Mouse (Mus musculus) intestine, postnatal 0 days (tissue): ENCODE results near the gene Alkbh5. TPM values are rescaled to one million over a fixed set of nuclear protein-coding genes. Genes with fewer than 3 reads are reported as not detected.

Experiments
- ATAC-seq: fragments of 200-750 bp; cut with Nextera tagmentation; 2 replicates; pipeline ENCODE4 v1.8.0; 2017; ENCODE audit warnings: mild to moderate bottlenecking, moderate TSS enrichment, moderate library complexity
- H3K27ac ChIP-seq: fragments of 300-500 bp; sonication (generic); 2 replicates; pipeline ENCODE4 v1.5.1; 2014; ENCODE audit warnings: mild to moderate bottlenecking, low read depth, low read length, moderate library complexity
- H3K27me3 ChIP-seq: fragments of 300-500 bp; sonication (generic); replicated peaks from 2 replicates; pipeline ENCODE4 v1.6.1; 2014; ENCODE audit warnings: low read length, mixed read lengths; ENCODE audit not compliant: control insufficient read depth, insufficient read depth
- H3K36me3 ChIP-seq: fragments of 300-500 bp; sonication (generic); 2 replicates; pipeline ENCODE4 v1.6.1; 2014; ENCODE audit warnings: mild to moderate bottlenecking, moderate library complexity; ENCODE audit not compliant: control insufficient read depth, insufficient read depth
- H3K4me1 ChIP-seq: fragments of 300-500 bp; sonication (generic); replicated peaks from 2 replicates; pipeline ENCODE4 v1.6.1; 2014; ENCODE audit warnings: antibody characterized with exemption, low read length, mixed read lengths; ENCODE audit not compliant: control insufficient read depth, insufficient read depth
- H3K4me2 ChIP-seq: fragments of 300-500 bp; sonication (generic); replicated peaks from 2 replicates; pipeline ENCODE4 v1.6.1; 2014; ENCODE audit warnings: low read depth, mild to moderate bottlenecking, moderate library complexity
- H3K4me3 ChIP-seq: fragments of 300-500 bp; sonication (generic); 2 replicates; pipeline ENCODE4 v1.5.1; 2014; ENCODE audit warnings: low read depth, low read length
- H3K9ac ChIP-seq: fragments of 300-500 bp; sonication (generic); 2 replicates; pipeline ENCODE4 v1.6.1; 2014; ENCODE audit warnings: mild to moderate bottlenecking, low read depth, low read length
- H3K9me3 ChIP-seq: fragments of 300-500 bp; sonication (generic); 2 replicates; pipeline ENCODE4 v1.6.1; 2016; ENCODE audit warnings: mixed run types; ENCODE audit not compliant: control insufficient read depth
- CTCF ChIP-seq: sonication (generic); IDR thresholded peaks from 2 replicates; pipeline ENCODE4 v1.5.1; 2016; ENCODE audit warnings: low read depth, mild to moderate bottlenecking, control low read depth, antibody characterized with exemption, moderate library complexity
- WGBS: fragments of 180-500 bp; shearing (Covaris S2); extraction: QIAGEN DNeasy Blood & Tissue Kit; methylation state at CpG from one replicate; pipeline ENCODE4 v1.1.7; 2014; 5-methylcytosine and 5-hydroxymethylcytosine counted together
- polyA plus RNA-seq: library from polyadenylated mRNA; unstranded; fragments of >200 nt; fragmentation: Nextera tagmentation; extraction: Ambion mirVana; gene quantifications from 2 replicates; pipeline ENCODE4 v1.2.1, GENCODE M21; 2015

The Alkbh5 gene
- polyA plus RNA-seq, 1 experiment from 2014 or later, result 37.3 TPM

DNA sequence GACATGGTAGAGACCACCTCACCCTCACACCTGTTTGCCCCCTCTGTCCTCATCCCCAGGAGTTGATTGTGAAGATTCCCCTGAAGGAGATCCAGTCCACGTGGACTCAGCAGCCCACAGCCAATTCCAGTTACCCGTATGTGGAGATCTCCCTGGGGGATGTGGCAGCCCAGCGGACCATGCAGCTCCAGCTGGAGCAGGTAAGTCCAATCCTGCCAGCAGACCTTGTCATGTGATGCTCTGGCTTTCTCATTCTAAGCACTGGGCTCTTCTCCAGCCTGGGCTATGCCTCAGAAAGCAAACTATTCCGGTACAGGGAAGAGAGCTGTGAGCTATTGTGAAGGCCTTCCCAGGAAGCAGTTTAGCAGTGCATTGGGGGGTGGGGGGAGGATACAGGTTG is 9.7 kb upstream of the Alkbh5 start:
- no peak overlapping the region for H3K4me2 ChIP-seq
- no peak overlapping the region for H3K27ac ChIP-seq
- no peaks in the 10 kb centered on the region for H3K27me3 ChIP-seq
- no peaks in the 10 kb centered on the region for H3K36me3 ChIP-seq
- no peak for TF ChIP-seq CTCF
- no peak overlapping the region for H3K4me3 ChIP-seq
- H3K9me3 ChIP-seq, result no peaks in the 10 kb centered on the region
- no peak for ATAC-seq
- H3K9ac ChIP-seq, result no peak overlapping the region
- WGBS, result 88% methylated on average over 4 of the region's 4 CpGs
- no peaks in the 10 kb centered on the region for H3K4me1 ChIP-seq

GRCm38 (mm10) chr11:60535676-60536075 is 505 bp upstream of the Alkbh5 start:
- Histone ChIP-seq H3K4me3 (no peak overlapping the region), H3K4me1 (no peaks in the 10 kb centered on the region), H3K27ac (no peak overlapping the region), H3K27me3 (no peaks in the 10 kb centered on the region), H3K9ac (no peak overlapping the region), H3K4me2 (no peak overlapping the region), H3K9me3 (no peaks in the 10 kb centered on the region), H3K36me3 (no peaks in the 10 kb centered on the region)
- no peak for ATAC-seq
- TF ChIP-seq CTCF, result no peak
- 86% methylated on average over 2 of the region's 2 CpGs for WGBS

DNA sequence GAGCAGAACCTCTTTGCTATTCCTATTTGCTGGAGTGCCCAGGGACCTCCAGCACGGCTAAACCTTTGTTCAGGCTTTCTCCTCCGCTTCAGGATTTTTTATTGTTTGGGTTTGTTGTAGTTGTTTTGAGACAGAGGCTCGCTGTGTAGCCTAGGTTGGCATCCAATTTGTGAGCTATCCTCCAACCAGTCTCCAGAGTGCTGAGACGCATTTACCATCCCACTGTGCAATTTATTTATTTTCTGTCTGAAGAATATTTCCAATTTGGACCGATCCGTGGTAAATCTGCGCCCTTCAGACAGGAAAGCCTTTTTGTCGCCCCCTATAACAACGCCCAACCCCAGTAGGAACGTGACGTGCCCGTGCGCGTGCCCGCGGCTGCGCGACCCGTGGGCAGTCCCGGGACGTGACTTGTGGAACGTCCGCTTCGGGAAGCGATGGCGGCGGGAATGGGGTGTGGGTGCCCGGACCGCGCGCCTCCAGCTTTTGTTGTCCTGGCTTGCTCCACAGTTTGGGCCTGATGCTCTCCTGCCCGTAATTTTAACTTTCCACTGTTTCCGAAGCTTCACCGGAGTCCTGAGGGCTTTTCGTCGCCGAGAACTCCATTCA is 782 bp downstream of the Alkbh5 start:
- ATAC-seq, result peak; percentile 75

GRCm38 (mm10) chr11:60537468-60538347 is 1.5 kb downstream of the Alkbh5 start:
- TF ChIP-seq CTCF, result no peak; the same call in 1 of the 2 replicates
- Histone ChIP-seq H3K4me1 (peaks cover 3% of the 10 kb centered on the region; the same call in 1 of the 2 replicates), H3K27ac (peak overlapping the region; percentile 98), H3K36me3 (peaks cover 9% of the 10 kb centered on the region; the same call in 1 of the 2 replicates), H3K4me2 (peak overlapping the region; percentile 91), H3K9ac (peak overlapping the region; percentile 95), H3K27me3 (no peaks in the 10 kb centered on the region), H3K4me3 (peak overlapping the region; percentile 95), H3K9me3 (no peaks in the 10 kb centered on the region)
- WGBS, result under 1% methylated on average over 85 of the region's 91 CpGs
- ATAC-seq, result peak; percentile 89

More for the DNA sequence above, 782 bp downstream of the Alkbh5 start:
- Histone ChIP-seq H3K27me3 (no peaks in the 10 kb centered on the region), H3K4me3 (peak overlapping the region; percentile 95), H3K27ac (peak overlapping the region; percentile 98), H3K9ac (peak overlapping the region; percentile 95), H3K9me3 (no peaks in the 10 kb centered on the region), H3K36me3 (peaks cover 2% of the 10 kb centered on the region; the same call in 1 of the 2 replicates), H3K4me1 (no peaks in the 10 kb centered on the region; the same call in 1 of the 2 replicates), H3K4me2 (peak overlapping the region; percentile 91)
- TF ChIP-seq CTCF, result peak; percentile 63
- under 1% methylated on average over 37 of the region's 37 CpGs for WGBS

GRCm38 (mm10) chr11:60538371-60539281 is 2.4 kb downstream of the Alkbh5 start:
- Histone ChIP-seq H3K27ac (peak overlapping the region; percentile 98), H3K27me3 (no peaks in the 10 kb centered on the region), H3K4me2 (peak overlapping the region; percentile 91), H3K9me3 (no peaks in the 10 kb centered on the region), H3K9ac (peak overlapping the region; percentile 95), H3K4me1 (peaks cover 8% of the 10 kb centered on the region; the same call in 1 of the 2 replicates), H3K36me3 (peaks cover 10% of the 10 kb centered on the region; the same call in 1 of the 2 replicates), H3K4me3 (peak overlapping the region; percentile 95)
- TF ChIP-seq CTCF, result no peak
- under 1% methylated on average over 92 of the region's 93 CpGs for WGBS
- ATAC-seq, result 0 out of 2 replicates have a peak, but pooled peaks have one; percentile 1
